8 mouse cellular contexts compared by ENCODE assay signal in genomic region chr17:62881791-62882725, GRCm38 (mm10). TPM values are rescaled to one million over a fixed set of nuclear protein-coding genes. Genes with fewer than 3 reads are reported as not detected.
A peak's percentile ranks its signal among the peaks of the same experiment; 100 is the strongest.
DNase-seq lines count a peak whose midpoint lies in the region; ATAC-seq and TF ChIP-seq lines count a peak whose summit lies in the region.

No protein-coding gene starts in this region.

- no peak for ATAC-seq in heart, embryonic 14.5 days (ENCODE audit: insufficient number of reproducible peaks, insufficient read depth, low FRiP score, low read depth)
- ATAC-seq in kidney, postnatal 0 days (replicated peaks; ENCODE audit: low FRiP score, low read depth): peak; percentile 19
- ATAC-seq in liver, embryonic 13.5 days (ENCODE audit: low read depth): peak; percentile 21; the same call in 1 of the 2 replicates
- peak; percentile 10 for ATAC-seq in neural tube, embryonic 11.5 days (ENCODE audit: insufficient read depth, low FRiP score, low TSS enrichment)

- H3K27ac ChIP-seq in heart, embryonic 14.5 days (replicated peaks in 1 of 2; ENCODE audit: control insufficient read depth in 1 of 2, insufficient read depth in 1 of 2, low read depth in 2 of 2, low read length in 2 of 2): peak overlapping the region; percentile 71 to 82
- H3K27ac ChIP-seq in kidney, postnatal 0 days: peak overlapping the region; percentile 88
- no peak overlapping the region for H3K27ac ChIP-seq in liver, embryonic 13.5 days
- peak overlapping the region; percentile 87 for H3K27ac ChIP-seq in neural tube, embryonic 11.5 days (ENCODE audit: low read depth, low read length)
- no peak overlapping the region for H3K27ac ChIP-seq in testis, adult 2 months (ENCODE audit: control insufficient read depth, insufficient read depth, low read depth, low read length)

- TF ChIP-seq CTCF in kidney, postnatal 0 days (IDR thresholded peaks at IDR 0.05; ENCODE audit: low read depth): no peak
- TF ChIP-seq CTCF in testis, adult 2 months (IDR thresholded peaks at IDR 0.05; ENCODE audit: control insufficient read depth, insufficient read depth, insufficient replicate concordance, low read depth, low read length): no peak

- DNase-seq in B cell, adult 2 months: peak; percentile 63 to 66
- peak; percentile 68 for DNase-seq in adrenal gland, postnatal 25 days
- peak; percentile 58 for DNase-seq in fibroblast of lung, adult 2 months (ENCODE audit: low read depth)
- DNase-seq in kidney, postnatal 0 days (ENCODE audit: low spot score): peak; percentile 86
- DNase-seq in liver, embryonic 13.5 days: no peak
- peak; percentile 80 for DNase-seq in neural tube, embryonic 11.5 days (ENCODE audit: low spot score)

- H3K36me3 ChIP-seq in heart, embryonic 14.5 days (ENCODE audit: control insufficient read depth, insufficient read depth, low read length): no peaks in the 10 kb centered on the region
- H3K36me3 ChIP-seq in kidney, postnatal 0 days (ENCODE audit: insufficient read depth, low read length): no peaks in the 10 kb centered on the region
- no peaks in the 10 kb centered on the region for H3K36me3 ChIP-seq in liver, embryonic 13.5 days
- H3K36me3 ChIP-seq in neural tube, embryonic 11.5 days (ENCODE audit: control insufficient read depth, insufficient read depth, low read length): no peaks in the 10 kb centered on the region
- H3K36me3 ChIP-seq in testis, adult 2 months (ENCODE audit: control insufficient read depth, insufficient read depth, low read length): no peaks in the 10 kb centered on the region

- H3K9ac ChIP-seq in heart, embryonic 14.5 days (ENCODE audit: low read length): peak overlapping the region; percentile 87
- H3K9ac ChIP-seq in kidney, postnatal 0 days (ENCODE audit: low read depth, low read length): peak overlapping the region; percentile 68
- H3K9ac ChIP-seq in liver, embryonic 13.5 days: peak overlapping the region; percentile 49; the same call in 1 of the 2 replicates
- H3K9ac ChIP-seq in neural tube, embryonic 11.5 days (ENCODE audit: low read length): peak overlapping the region; percentile 72

- H3K4me2 ChIP-seq in heart, embryonic 14.5 days (ENCODE audit: low read length): peak overlapping the region; percentile 98
- peak overlapping the region; percentile 98 for H3K4me2 ChIP-seq in kidney, postnatal 0 days (ENCODE audit: low read length)
- peak overlapping the region; percentile 74 for H3K4me2 ChIP-seq in liver, embryonic 13.5 days
- peak overlapping the region; percentile 95 for H3K4me2 ChIP-seq in neural tube, embryonic 11.5 days (ENCODE audit: low read depth)

- no peaks in the 10 kb centered on the region for H3K27me3 ChIP-seq in heart, embryonic 14.5 days (ENCODE audit: control insufficient read depth, insufficient read depth, low read length)
- no peaks in the 10 kb centered on the region for H3K27me3 ChIP-seq in kidney, postnatal 0 days (ENCODE audit: insufficient read depth, low read length)
- H3K27me3 ChIP-seq in liver, embryonic 13.5 days: peaks cover 79% of the 10 kb centered on the region
- no peaks in the 10 kb centered on the region for H3K27me3 ChIP-seq in neural tube, embryonic 11.5 days (ENCODE audit: control insufficient read depth, insufficient read depth, low read length)
- H3K27me3 ChIP-seq in testis, adult 2 months (ENCODE audit: control insufficient read depth, insufficient read depth, low read length): peaks cover 4% of the 10 kb centered on the region; the same call in 1 of the 2 replicates

- TF ChIP-seq POLR2A in testis, adult 2 months (IDR thresholded peaks at IDR 0.05; ENCODE audit: control insufficient read depth, low read depth, low read length): no peak

- H3K9me3 ChIP-seq in heart, embryonic 14.5 days (ENCODE audit: control insufficient read depth, low read length): no peaks in the 10 kb centered on the region
- no peaks in the 10 kb centered on the region for H3K9me3 ChIP-seq in kidney, postnatal 0 days (replicated peaks; ENCODE audit: low read length)
- H3K9me3 ChIP-seq in liver, embryonic 13.5 days (replicated peaks): no peaks in the 10 kb centered on the region
- H3K9me3 ChIP-seq in neural tube, embryonic 11.5 days (ENCODE audit: control insufficient read depth, low read length): no peaks in the 10 kb centered on the region

- H3K4me1 ChIP-seq in heart, embryonic 14.5 days (ENCODE audit: control insufficient read depth in 2 of 2, insufficient read depth in 2 of 2, low read length in 2 of 2): peaks cover 0 to 7% of the 10 kb centered on the region in 2 experiments; a peak in 1 of 4 replicates
- H3K4me1 ChIP-seq in kidney, postnatal 0 days (replicated peaks; ENCODE audit: insufficient read depth, low read length): no peaks in the 10 kb centered on the region; the same call in 1 of the 2 replicates
- 0 out of 2 replicates have a peak, but pooled peaks cover 14% of the 10 kb centered on the region for H3K4me1 ChIP-seq in liver, embryonic 13.5 days (replicated peaks)
- H3K4me1 ChIP-seq in neural tube, embryonic 11.5 days (ENCODE audit: control insufficient read depth, insufficient read depth, low read length): no peaks in the 10 kb centered on the region
- H3K4me1 ChIP-seq in testis, adult 2 months (ENCODE audit: control insufficient read depth, insufficient read depth, low read length): peaks cover 32% of the 10 kb centered on the region

- peak overlapping the region; percentile 74 to 78 for H3K4me3 ChIP-seq in heart, embryonic 14.5 days (ENCODE audit: control insufficient read depth in 1 of 2, insufficient read depth in 1 of 2, low read depth in 1 of 2, low read length in 2 of 2)
- H3K4me3 ChIP-seq in kidney, postnatal 0 days (replicated peaks; ENCODE audit: low read depth, low read length): peak overlapping the region; percentile 77
- peak overlapping the region; percentile 61 for H3K4me3 ChIP-seq in liver, embryonic 13.5 days (replicated peaks)
- H3K4me3 ChIP-seq in neural tube, embryonic 11.5 days (ENCODE audit: low read depth, low read length): peak overlapping the region; percentile 58
- peak overlapping the region; percentile 84 for H3K4me3 ChIP-seq in testis, adult 2 months (ENCODE audit: control insufficient read depth, low read depth, low read length)

- WGBS in heart, embryonic 14.5 days: under 1% methylated on average over 58 of the region's 58 CpGs
- under 1% methylated on average over 58 of the region's 58 CpGs for WGBS in kidney, postnatal 0 days
- 1% methylated on average over 58 of the region's 58 CpGs for WGBS in liver, embryonic 13.5 days (ENCODE audit: insufficient replicate concordance)
- under 1% methylated on average over 58 of the region's 58 CpGs for WGBS in neural tube, embryonic 11.5 days

RNA-seq across cellular contexts. Expression of gene Efna5, which starts 0.9 kb away (rescaled TPM):
- 20.8 and 30.0 TPM in 2 replicates for total RNA-seq in adrenal gland, postnatal 25 days (2021)
- polyA plus RNA-seq in heart, embryonic 14.5 days (2014; fragmentation: Nextera tagmentation; extraction: Ambion mirVana): 26.4 and 26.5 TPM in 2 replicates
- polyA plus RNA-seq in kidney, postnatal 0 days (2015; fragmentation: Nextera tagmentation; extraction: Ambion mirVana): 17.3 and 19.4 TPM in 2 replicates
- polyA plus RNA-seq in liver, embryonic 13.5 days (2015; fragmentation: Nextera tagmentation; extraction: Ambion mirVana): 2.6 and 2.9 TPM in 2 replicates
- 40.1 and 40.3 TPM in 2 replicates for polyA plus RNA-seq in neural tube, embryonic 11.5 days (2014; fragmentation: Nextera tagmentation; extraction: Ambion mirVana)
- polyA plus RNA-seq in testis, adult 2 months (2012; rRNA removed): 0.26 and 0.42 TPM in 2 replicates

Comparison
In these comparisons a context has a peak if more than half of its experiments do, and no peak if none do; other contexts are left out.
1. H3K27ac ChIP-seq: peak in heart, embryonic 14.5 days (2 of 2), kidney, postnatal 0 days (single experiment) and neural tube, embryonic 11.5 days (single experiment); none in liver, embryonic 13.5 days (single experiment) and testis, adult 2 months (single experiment).
2. Peak in every context shown above with its lines, with median percentiles within 50 percentile points of each other: H3K4me2 ChIP-seq, H3K4me3 ChIP-seq and H3K9ac ChIP-seq.